Mouse (Mus musculus) liver (tissue): Measurements from ENCODE around the gene Fam168b.

Source experiments
- DNase-seq: peaks from one replicate; pipeline ENCODE4 v3.0.0-alpha.2; 2020; ENCODE audit warnings: mixed read lengths

The Fam168b gene

DNA sequence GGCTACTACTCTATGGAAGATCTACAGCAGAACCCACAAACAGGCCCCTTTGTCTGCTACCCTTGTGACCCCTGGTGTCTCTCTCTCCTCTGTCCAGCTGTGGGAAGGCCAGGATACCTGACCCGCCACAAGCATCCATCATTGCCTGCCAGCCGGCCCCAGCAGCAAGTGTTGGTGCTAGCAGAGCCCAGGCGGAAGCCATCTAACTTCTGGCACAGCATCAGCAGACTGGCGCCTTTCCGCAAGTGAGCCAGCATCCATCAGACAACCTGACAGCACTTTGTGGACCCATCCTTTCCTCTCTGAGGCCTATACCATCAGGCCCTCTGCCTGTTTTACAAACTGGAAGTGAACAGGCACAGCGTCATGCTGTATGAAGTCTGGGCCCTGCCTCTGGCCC lies 31.3 kb downstream of the Fam168b start:
- no peak for DNase-seq

DNA sequence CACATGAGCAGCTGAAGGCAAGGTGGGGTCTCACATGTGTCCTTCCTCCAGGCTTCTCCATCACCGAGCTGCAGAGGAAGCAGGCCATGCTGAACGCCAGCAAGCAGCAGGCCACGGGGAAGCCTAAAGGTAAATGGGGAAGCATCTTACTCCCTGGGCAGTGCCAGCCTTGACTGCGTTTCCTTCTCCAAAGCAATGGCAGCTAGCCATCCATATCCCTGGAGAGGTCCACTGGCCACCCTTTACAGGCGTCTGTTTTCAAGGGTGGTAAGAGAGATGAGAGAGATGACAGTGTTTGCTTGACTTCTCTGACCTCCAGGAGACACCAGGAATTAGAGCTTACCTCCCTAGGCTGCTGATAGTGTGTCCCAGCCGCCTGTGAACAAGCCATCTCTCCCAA lies 31.8 kb downstream of the Fam168b start:
- no peak for DNase-seq

DNA sequence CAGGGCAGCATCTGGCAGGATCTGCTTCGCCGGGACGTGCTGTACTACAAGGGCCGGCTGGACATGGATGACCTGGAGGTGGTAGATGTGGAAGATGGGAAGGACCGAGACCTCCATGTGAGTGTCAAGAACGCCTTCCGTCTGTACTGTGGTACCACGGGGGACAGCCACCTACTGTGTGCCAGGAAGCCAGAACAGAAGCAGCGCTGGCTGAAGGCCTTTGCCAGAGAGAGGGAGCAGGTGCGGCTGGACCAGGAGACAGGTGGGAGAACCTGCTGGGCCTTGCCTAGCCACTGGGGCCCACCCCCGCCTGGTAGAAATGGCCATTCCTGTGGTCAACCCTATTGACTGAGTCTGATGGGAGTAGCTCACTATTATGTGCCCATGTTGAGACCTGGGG lies 32.6 kb downstream of the Fam168b start:
- DNase-seq: no peak

- no peak for DNase-seq
Observed at GRCm38 (mm10) chr1:34808445-34808844, 34.4 kb downstream of the Fam168b start.

GRCm38 (mm10) chr1:34805931-34806520 lies 36.8 kb downstream of the Fam168b start:
- peak; percentile 13 for DNase-seq

- no peak for DNase-seq
Observed at GRCm38 (mm10) chr1:34804863-34805262, 38.0 kb downstream of the Fam168b start.

- peak; percentile 19 for DNase-seq
Observed at GRCm38 (mm10) chr1:34802290-34802642, 40.6 kb downstream of the Fam168b start.

DNA sequence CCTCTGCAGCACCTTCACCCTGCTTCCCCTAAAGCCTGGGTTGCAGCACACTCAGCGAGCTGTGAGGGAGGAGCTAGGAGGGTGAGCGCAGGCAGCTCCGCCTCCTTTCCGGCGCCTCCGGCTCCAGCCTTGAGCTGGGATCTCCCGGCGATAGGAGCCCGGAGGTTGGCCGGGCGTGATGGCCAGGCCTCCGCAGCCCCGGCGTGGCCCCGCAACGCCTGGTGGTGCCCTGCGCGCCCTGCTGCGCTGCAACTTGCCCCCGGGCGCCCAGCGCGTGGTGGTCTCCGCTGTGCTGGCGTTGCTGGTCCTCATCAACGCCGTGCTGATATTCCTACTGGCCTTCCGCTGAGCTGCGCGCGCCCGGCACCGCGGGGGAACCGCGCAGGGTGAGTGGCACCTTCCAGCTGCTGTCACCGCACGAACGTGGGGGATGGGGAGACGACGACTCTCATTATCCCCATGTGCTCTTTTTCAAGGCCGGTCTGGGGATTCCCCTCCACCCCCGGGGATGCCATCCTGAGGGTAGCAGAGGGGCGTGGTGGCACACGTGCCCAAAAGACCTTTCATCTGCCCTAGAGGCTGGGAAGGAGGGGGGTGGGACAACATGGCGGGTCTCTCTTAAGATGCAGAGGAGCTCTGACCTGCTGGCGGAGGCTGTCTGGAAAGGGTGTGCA lies 41.1 kb downstream of the Fam168b start:
- peak; percentile 72 for DNase-seq

DNA sequence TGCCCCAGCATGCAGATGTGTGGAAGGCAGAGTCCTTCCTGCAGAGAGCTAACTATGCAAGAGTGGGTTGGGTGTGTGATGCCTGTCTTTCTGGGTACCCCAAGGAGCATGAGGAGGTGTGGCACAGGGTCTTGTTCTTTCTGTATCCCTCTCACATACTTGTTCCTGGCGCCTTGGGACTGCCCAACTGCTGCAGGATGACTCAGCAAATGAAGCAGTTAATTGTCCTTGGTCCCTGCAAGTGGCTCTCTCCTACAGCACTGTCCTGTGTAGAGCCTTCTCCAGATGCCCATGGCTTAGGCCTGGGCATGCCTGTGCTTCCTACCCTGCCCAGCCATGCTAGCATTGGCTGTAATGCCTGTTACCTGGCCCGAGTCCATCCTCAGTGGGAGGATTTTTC lies 43.7 kb downstream of the Fam168b start:
- no peak for DNase-seq

DNA sequence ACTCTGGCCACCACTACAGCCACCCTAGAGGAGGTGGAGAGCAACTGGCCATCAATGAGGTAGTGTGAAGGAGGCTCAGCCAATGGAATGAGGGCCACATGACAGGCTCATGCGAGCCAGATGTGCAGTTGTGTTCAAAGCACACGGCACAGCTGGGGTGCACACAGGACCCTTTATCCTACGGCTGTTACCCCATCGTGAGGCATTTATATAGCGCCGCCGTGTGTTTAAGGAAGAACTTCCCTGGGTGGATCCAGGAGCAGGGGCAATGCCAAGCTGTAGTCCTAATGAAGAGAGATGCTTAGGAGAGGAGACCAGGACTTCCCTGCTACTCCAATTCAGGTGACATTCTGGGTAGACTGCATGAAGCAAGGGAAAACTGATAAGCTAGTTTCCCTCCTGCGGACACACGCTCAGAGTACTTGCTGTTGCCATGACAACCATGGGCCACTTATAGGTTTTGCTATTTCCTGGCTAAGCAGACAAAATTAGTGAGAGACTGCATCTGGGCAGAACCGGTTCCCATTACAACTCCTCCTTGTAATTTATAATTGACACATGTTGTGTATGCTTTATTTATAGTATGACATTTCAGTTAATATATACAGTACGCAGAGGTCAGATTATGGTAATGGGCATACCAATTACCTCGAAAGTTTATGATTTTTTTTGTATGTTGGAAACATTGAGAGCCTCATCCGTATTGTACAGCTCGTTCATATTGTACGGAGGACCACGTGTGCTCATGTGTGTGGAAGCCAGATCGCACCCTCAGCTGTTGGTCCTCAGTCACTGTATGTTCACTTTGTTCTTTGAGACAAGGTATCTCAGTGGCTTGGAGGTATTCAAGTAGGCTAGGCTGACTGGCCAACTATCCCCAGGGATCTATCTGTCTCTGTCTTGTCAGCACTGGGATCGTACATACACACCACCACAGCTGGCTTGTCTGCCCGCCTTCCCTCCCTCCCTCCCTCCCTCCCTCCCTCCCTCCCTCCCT lies 49.3 kb downstream of the Fam168b start:
- no peak for DNase-seq

GRCm38 (mm10) chr1:34783538-34784161 lies 59.2 kb downstream of the Fam168b start:
- DNase-seq: no peak

GRCm38 (mm10) chr1:34775870-34776269 lies 67.0 kb downstream of the Fam168b start:
- no peak for DNase-seq

DNA sequence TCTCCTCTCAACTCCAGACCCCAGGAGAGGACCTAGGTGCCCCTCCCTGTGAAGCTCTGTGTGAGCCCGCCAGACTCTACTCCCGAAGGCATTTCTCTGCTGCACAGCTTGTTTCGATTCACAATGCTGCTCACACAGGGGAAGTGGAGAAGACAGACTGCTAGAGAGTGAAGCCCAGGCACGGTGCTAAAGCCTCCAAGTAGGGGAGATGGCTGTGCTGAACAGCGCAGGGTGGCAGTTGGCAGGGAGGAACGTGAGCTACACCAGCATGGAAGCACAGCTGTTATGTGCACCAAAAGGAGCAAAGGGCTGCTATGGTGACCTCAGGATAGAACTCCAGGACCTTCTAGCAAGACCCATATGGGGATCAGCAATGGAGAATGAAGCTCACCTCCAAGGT lies 74.0 kb downstream of the Fam168b start:
- DNase-seq: no peak

DNA sequence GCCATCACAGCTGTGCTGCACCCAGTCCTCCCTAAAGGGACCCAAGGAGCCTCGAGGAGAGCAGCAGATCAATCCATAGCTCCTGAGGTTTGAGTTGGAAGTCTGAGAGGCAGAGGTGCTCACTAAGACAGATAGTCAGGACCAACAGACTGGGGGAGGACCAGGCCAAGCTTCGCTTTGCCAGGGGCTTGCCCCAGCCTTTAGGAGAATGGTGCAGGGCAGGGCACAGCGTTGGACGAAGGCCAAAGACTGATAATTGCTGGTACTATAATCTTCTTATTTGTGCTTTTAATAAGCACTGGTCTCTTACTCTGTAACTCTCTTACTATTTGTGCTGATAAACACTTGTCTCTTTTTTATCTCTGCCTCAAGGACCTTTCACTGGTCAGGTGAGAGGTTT lies 75.0 kb downstream of the Fam168b start:
- no peak for DNase-seq

DNA sequence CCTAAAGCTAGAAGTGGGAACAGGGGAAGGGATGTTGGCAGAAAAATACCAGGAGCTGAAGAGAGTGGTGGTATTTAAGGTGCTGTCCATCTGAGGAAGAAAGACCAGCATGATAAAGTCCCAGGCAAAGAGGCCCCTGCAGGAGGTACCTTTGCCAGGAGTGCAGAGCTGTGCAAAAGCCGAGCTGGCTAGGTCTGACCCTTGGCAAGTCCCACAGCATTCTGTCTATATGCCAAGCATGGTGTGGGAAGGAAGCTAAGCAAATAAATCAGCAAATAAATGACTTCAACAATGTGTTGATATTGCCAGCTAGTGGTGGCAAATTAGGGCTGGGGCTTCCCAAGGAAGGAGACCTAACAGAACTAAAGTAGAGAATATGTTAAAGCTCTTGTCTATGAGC lies 76.0 kb downstream of the Fam168b start:
- no peak for DNase-seq
